Mouse (Mus musculus) bone marrow macrophage, adult 2 months (primary cell): Measurements from ENCODE around the gene Ltn1. TPM values are rescaled to one million over a fixed set of nuclear protein-coding genes. Genes with fewer than 3 reads are reported as not detected.
A peak's percentile ranks its signal among the peaks of the same experiment; 100 is the strongest.

Experiments
- H3K27ac ChIP-seq: 2 replicates; pipeline ENCODE4 v1.5.1; 2012; ENCODE audit warnings: low read depth, low read length; ENCODE audit not compliant: insufficient read depth
- H3K4me1 ChIP-seq: 2 replicates; pipeline ENCODE4 v1.6.1; 2012; ENCODE audit warnings: low read length; ENCODE audit not compliant: control insufficient read depth, insufficient read depth
- H3K4me3 ChIP-seq: 2 replicates; pipeline ENCODE4 v1.5.1; 2012; ENCODE audit warnings: mild to moderate bottlenecking, low read length, moderate library complexity; ENCODE audit not compliant: insufficient read depth
- CTCF ChIP-seq: IDR thresholded peaks from 2 replicates; pipeline ENCODE4 v1.5.1; 2012; ENCODE audit warnings: low read depth, mild to moderate bottlenecking, low read length, moderate library complexity
- POLR2A ChIP-seq: IDR thresholded peaks from 2 replicates; pipeline ENCODE4 v1.6.1; 2012; ENCODE audit warnings: mild to moderate bottlenecking, low read depth, low read length, borderline replicate concordance
- polyA plus RNA-seq: library from polyadenylated mRNA; stranded (reverse); fragments of >200 nt; gene quantifications from 2 replicates; pipeline ENCODE4 v1.2.4, GENCODE M21; 2012; ENCODE audit not compliant: missing spikeins, insufficient read depth, insufficient read length

Gene Ltn1
- polyA plus RNA-seq, 1 experiment, result 14.1 TPM

DNA sequence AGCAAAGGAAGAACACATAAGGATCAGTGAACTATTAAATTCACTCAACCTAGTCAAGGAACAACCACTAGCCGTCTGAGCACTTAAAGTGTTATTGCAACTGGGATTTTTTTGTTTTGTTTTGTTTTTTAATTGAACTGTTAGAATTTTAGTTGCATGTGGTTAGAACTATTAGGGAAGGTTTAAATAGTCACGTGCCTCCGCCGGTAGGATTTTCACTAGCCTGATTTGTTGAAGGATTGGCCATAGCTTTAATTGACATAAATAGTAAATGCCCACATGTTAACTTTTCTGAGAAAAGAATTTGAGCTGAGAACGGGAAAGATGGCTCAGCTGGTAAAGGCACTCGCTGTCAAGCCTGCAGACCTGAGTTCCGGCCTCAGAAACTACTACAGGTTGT lies 77.7 kb downstream of the Ltn1 start:
- Histone ChIP-seq H3K4me1 (peaks cover 11% of the 10 kb centered on the region), H3K27ac (no peak overlapping the region; the same call in 1 of the 2 replicates), H3K4me3 (peak overlapping the region; percentile 79; the same call in 1 of the 2 replicates)
- TF ChIP-seq CTCF, result no peak
- no peak for TF ChIP-seq POLR2A

DNA sequence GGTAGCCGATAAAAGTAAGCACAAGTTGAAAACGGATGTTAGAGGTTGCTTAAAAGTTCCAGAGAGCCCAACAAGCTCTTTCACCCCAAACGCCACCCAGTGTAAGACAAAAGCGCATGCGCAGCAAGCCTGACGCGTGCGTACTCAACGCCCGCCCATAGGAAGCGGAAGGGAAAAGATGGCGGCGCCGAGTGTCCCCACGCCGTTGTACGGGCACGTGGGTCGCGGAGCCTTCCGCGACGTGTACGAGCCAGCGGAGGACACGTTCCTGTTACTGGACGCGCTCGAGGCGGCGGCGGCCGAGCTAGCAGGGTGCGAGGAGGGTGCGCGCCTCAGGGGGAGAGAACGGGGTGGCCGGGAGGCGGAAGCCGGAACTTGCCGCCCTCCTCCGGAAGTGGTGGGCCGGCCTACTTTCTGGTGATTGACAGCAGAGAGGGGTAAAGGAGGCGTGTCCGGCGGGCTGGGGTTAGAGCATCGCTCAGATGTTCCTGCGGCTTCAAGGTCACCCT lies 78.3 kb downstream of the Ltn1 start, which contains the start of gene N6amt1:
N6amt1 (plus strand) TSS at position 111 of the 509 bp plus-strand sequence.
- TF ChIP-seq CTCF, result no peak
- TF ChIP-seq POLR2A, result no peak
- peaks cover 11% of the 10 kb centered on the region for H3K4me1 ChIP-seq
- H3K27ac ChIP-seq, result peak within 1 kb of the TSS; percentile 99
- peak within 1 kb of the TSS; percentile 79 for H3K4me3 ChIP-seq

DNA sequence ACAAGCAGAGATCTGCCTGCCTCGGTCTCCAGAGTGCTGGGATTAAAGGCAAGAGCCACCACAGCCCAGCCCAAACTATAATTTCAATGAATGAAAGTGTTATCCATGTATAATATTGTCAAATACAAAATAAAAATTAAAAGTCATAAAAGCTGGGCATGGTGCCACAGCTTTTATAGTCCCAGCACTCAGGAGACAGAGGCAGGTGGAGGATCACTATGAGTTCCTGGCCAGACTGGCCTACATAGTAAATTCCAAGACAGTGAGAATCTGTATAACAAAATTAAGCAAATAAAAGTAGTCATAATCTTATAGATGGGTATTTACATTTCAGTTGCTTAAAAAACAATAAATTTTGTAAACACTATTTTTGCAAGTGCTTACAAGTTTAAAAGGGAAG lies 78.8 kb downstream of the Ltn1 start:
- TF ChIP-seq POLR2A (no peak), CTCF (no peak)
- peak overlapping the region; percentile 57 for H3K27ac ChIP-seq
- peaks cover 11% of the 10 kb centered on the region for H3K4me1 ChIP-seq
- H3K4me3 ChIP-seq, result no peak overlapping the region

DNA sequence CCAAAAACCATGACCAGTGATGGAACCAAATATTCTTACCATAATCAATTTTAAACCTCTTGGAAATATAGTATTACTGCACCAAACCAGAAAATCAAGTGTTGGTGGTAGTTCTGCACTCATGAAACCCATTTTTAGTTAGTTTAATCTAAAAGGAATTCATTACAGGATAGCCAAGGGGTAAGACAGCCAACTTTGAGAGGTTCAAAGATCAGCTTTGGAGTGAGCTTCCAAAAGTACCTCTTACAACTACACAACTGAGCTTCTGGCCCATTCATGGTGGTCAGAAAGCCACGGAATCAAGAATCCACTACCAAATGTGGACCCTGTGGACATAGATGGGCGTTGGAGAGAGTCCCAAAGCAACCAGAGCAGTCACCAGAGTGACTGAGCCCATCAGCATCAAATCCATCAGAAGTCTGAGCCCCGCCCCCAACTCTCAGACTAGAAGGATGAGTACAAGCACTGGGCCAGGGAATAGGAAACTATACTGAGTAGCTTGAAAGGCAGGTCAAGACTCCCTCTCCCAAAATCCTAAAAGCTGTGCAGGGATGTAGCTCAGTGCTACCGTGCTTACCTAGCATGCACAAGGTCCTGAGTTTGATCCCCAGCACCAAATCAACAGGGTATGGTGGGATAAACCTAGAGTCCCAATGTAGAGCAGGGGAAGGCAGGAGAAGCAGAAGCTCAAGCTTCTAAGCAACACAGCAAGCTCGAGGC lies 80.9 kb downstream of the Ltn1 start:
- H3K4me1 ChIP-seq, result peaks cover 15% of the 10 kb centered on the region
- no peak overlapping the region for H3K27ac ChIP-seq
- TF ChIP-seq CTCF (no peak), POLR2A (no peak)
- H3K4me3 ChIP-seq, result no peak overlapping the region

DNA sequence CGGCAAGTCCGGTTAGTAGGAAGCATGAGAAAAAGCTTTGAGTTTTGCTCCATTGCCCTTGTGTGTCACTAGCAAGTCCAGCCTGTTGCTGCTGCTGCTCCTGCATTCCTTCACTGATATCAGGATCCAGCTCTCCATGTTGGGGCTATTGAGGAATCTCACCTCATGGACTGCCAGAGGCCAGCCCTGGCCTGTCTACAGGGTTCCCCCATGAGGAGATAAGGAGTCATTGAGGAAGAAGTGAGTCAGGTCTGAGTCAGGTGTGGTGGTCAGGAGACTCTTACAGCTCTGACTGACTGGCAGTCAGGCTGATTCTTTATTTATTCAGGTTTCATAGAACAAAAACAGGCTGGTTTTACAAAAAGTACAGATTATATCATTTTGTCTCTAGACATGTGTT lies 84.3 kb downstream of the Ltn1 start:
- TF ChIP-seq CTCF (no peak), POLR2A (no peak)
- no peak overlapping the region for H3K4me3 ChIP-seq
- H3K4me1 ChIP-seq, result peaks cover 7% of the 10 kb centered on the region
- H3K27ac ChIP-seq, result no peak overlapping the region

DNA sequence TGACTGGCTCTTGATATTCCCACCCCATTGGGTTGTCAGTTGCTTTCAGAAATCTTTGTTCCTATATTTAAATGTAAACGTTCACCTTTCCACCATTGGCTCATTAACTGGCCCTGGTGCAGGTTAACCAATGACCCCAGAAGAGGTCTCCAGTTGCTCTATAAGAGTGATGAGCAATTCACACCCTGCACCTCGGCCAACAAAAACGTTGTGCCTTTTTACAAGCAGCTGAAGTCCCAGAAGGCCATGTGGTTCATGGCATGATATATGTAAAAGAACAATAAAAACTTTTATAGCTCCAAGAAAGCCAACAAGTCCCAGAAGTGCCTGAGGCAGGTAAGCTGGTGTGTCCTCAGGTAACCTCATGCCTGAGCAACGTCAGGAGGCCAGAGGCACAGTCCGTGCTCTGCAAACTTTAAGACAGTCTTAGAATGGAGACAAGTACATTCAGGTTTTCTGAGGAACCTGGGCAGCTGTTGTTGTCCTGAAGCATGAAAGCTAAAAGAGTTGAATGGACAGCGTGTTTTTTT lies 91.3 kb downstream of the Ltn1 start:
- TF ChIP-seq CTCF (no peak), POLR2A (no peak)
- H3K4me3 ChIP-seq, result no peak overlapping the region

DNA sequence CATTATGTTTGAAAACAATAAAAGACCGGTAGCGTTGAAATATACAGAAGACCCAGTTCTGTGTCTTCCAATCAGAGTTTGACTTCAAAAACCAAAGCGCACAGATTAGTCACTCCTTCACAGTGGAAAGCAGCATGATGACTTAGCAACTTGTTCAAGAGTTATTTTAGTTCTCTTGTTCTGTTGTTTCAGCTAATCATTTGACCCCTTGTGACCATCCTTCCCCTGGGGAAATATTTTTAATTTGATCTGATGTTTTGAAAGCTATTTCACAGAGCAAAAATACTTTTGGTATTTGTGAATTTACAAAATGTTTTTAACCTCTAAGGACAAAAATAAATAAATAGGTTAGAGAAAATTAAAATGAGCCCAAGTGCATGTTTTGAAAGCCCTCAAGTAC lies 97.7 kb downstream of the Ltn1 start:
- H3K4me3 ChIP-seq, result no peak overlapping the region
- peak overlapping the region; percentile 100 for H3K27ac ChIP-seq
- H3K4me1 ChIP-seq, result peaks cover 35% of the 10 kb centered on the region
- no peak for TF ChIP-seq POLR2A
- no peak for TF ChIP-seq CTCF

More for the DNA sequence above, 91.3 kb downstream of the Ltn1 start:
- Histone ChIP-seq H3K27ac (no peak overlapping the region), H3K4me1 (peaks cover 4% of the 10 kb centered on the region)

DNA sequence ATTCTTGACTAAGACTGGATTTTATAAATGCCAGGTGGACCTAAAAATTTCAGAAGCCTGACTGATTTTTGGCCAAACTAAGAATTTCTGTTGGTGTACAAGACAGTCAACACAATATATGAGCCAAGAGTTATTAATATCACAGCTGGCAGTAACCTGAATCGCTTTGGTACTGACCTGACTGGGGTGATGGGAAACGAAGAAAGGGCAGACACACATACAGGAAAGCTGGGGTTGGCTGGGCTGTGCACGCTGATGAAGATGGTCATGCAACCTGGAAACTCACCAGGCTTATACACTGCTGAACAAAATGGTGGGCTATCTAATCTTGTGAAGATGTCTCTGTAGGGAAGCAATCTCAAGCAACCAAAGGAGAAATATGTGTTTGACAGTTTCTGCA lies 102.4 kb downstream of the Ltn1 start:
- no peak overlapping the region for H3K27ac ChIP-seq
- peaks cover 24% of the 10 kb centered on the region for H3K4me1 ChIP-seq
- TF ChIP-seq POLR2A (no peak), CTCF (no peak)
- no peak overlapping the region for H3K4me3 ChIP-seq

Other genes starting within 250 kb of the Ltn1 start
- 10.6 and 11.5 TPM in 2 replicates for gene N6amt1, start 78.4 kb downstream of the Ltn1 start, polyA plus RNA-seq
- gene Rwdd2b, start 8.0 kb upstream of the Ltn1 start, polyA plus RNA-seq, result 6.8 and 7.1 TPM in 2 replicates
- gene Usp16, start 22.1 kb upstream of the Ltn1 start, polyA plus RNA-seq, result 33.4 and 43.6 TPM in 2 replicates
- gene Cct8, start 63.3 kb upstream of the Ltn1 start, polyA plus RNA-seq, result 97.1 and 112 TPM in 2 replicates
- gene Map3k7cl, start 120.7 kb upstream of the Ltn1 start, polyA plus RNA-seq, result not detected in 2 replicates